Mouse (Mus musculus) stomach, embryonic 16.5 days (tissue): ENCODE data around the gene Fkbp5. TPM values are rescaled to one million over a fixed set of nuclear protein-coding genes. Genes with fewer than 3 reads are reported as not detected.
"Not testable (repeated sequence)": the region's sequence is repeated elsewhere in the genome, so short reads cannot be mapped to it uniquely, and the experiment has no call there.

ENCODE experiments used
- ATAC-seq: fragments of 200-750 bp; cut with Nextera tagmentation; 2 replicates; pipeline ENCODE4 v1.8.0; 2017; ENCODE audit warnings: moderate number of reproducible peaks, moderate TSS enrichment; ENCODE audit not compliant: insufficient read depth, low FRiP score
- H3K27ac ChIP-seq: fragments of 300-500 bp; sonication (generic); 2 replicates; pipeline ENCODE4 v1.5.1; 2014; ENCODE audit warnings: low read length
- H3K27me3 ChIP-seq: fragments of 300-500 bp; sonication (generic); 2 replicates; pipeline ENCODE4 v1.6.1; 2014; ENCODE audit warnings: low read length, control low read depth, mixed read lengths; ENCODE audit not compliant: control insufficient read depth, insufficient read depth
- H3K36me3 ChIP-seq: fragments of 300-500 bp; sonication (generic); 2 replicates; pipeline ENCODE4 v1.6.1; 2014; ENCODE audit warnings: low read length; ENCODE audit not compliant: control insufficient read depth, insufficient read depth
- H3K4me1 ChIP-seq: fragments of 300-500 bp; sonication (generic); 2 replicates; pipeline ENCODE4 v1.6.1; 2014; ENCODE audit warnings: low read length, control low read depth, mixed read lengths; ENCODE audit not compliant: control insufficient read depth, insufficient read depth
- H3K4me2 ChIP-seq: fragments of 300-500 bp; sonication (generic); 2 replicates; pipeline ENCODE4 v1.6.1; 2014; ENCODE audit warnings: low read depth, low read length, mixed read lengths
- H3K4me3 ChIP-seq: fragments of 300-500 bp; sonication (generic); replicated peaks from 2 replicates; pipeline ENCODE4 v1.5.1; 2014; ENCODE audit warnings: mild to moderate bottlenecking, low read length
- H3K9ac ChIP-seq: fragments of 300-500 bp; sonication (generic); 2 replicates; pipeline ENCODE4 v1.6.1; 2014; ENCODE audit warnings: low read length
- H3K9me3 ChIP-seq: fragments of 300-500 bp; sonication (generic); replicated peaks from 2 replicates; pipeline ENCODE4 v1.6.1; 2016; ENCODE audit warnings: low read length, control low read depth; ENCODE audit not compliant: control insufficient read depth
- WGBS: fragments of 180-500 bp; shearing (Covaris S2); extraction: QIAGEN DNeasy Blood & Tissue Kit; methylation state at CpG from one replicate; pipeline ENCODE4 v1.1.7; 2014; 5-methylcytosine and 5-hydroxymethylcytosine counted together
- polyA plus RNA-seq: library from polyadenylated mRNA; unstranded; fragments of >200 nt; fragmentation: Nextera tagmentation; extraction: Ambion mirVana; gene quantifications from 2 replicates; pipeline ENCODE4 v1.2.1, GENCODE M21; 2015

Fkbp5 gene
- polyA plus RNA-seq, 1 experiment from 2014 or later: 27.1 TPM

- H3K4me2 ChIP-seq: no peak overlapping the region
- no peak overlapping the region for H3K4me3 ChIP-seq
- ATAC-seq: no peak
- no peak overlapping the region for H3K27ac ChIP-seq
- peaks cover 16% of the 10 kb centered on the region for H3K4me1 ChIP-seq
- no peak overlapping the region for H3K9ac ChIP-seq
- no peaks in the 10 kb centered on the region for H3K36me3 ChIP-seq
- no peaks in the 10 kb centered on the region for H3K9me3 ChIP-seq
- no peaks in the 10 kb centered on the region for H3K27me3 ChIP-seq
- 66% methylated on average over 5 of the region's 5 CpGs for WGBS
These were observed 102.1 kb downstream of the Fkbp5 start for GRCm38 (mm10) chr17:28415271-28415670.

- Histone ChIP-seq H3K27me3 (no peaks in the 10 kb centered on the region), H3K4me3 (no peak overlapping the region), H3K4me1 (0 out of 2 replicates have a peak, but pooled peaks cover 6% of the 10 kb centered on the region), H3K36me3 (no peaks in the 10 kb centered on the region), H3K9me3 (no peaks in the 10 kb centered on the region), H3K4me2 (no peak overlapping the region), H3K27ac (no peak overlapping the region; the same call in 1 of the 2 replicates), H3K9ac (no peak overlapping the region)
- ATAC-seq: no peak
- 72% methylated on average over 10 of the region's 10 CpGs for WGBS
These were observed 105.9 kb downstream of the Fkbp5 start for GRCm38 (mm10) chr17:28411381-28411960.

- Histone ChIP-seq H3K9ac (peak overlapping the region; percentile 26; the same call in 1 of the 2 replicates), H3K27me3 (no peaks in the 10 kb centered on the region), H3K27ac (no peak overlapping the region), H3K4me1 (0 out of 2 replicates have a peak, but pooled peaks cover 6% of the 10 kb centered on the region), H3K9me3 (no peaks in the 10 kb centered on the region), H3K4me2 (no peak overlapping the region), H3K4me3 (no peak overlapping the region), H3K36me3 (no peaks in the 10 kb centered on the region)
- ATAC-seq: no peak
- WGBS: 79% methylated on average over 4 of the region's 4 CpGs
These were observed 106.6 kb downstream of the Fkbp5 start for GRCm38 (mm10) chr17:28410731-28411130.

- 66% methylated on average over 5 of the region's 5 CpGs for WGBS
- ATAC-seq: no peak
- Histone ChIP-seq H3K27me3 (no peaks in the 10 kb centered on the region), H3K9ac (no peak overlapping the region), H3K27ac (no peak overlapping the region), H3K4me1 (0 out of 2 replicates have a peak, but pooled peaks cover 6% of the 10 kb centered on the region), H3K9me3 (no peaks in the 10 kb centered on the region), H3K36me3 (no peaks in the 10 kb centered on the region), H3K4me3 (no peak overlapping the region), H3K4me2 (no peak overlapping the region)
These were observed 108.9 kb downstream of the Fkbp5 start for GRCm38 (mm10) chr17:28408251-28408918.

GRCm38 (mm10) chr17:28407418-28408250, 109.7 kb downstream of the Fkbp5 start:
- Histone ChIP-seq H3K27ac (peak overlapping the region; percentile 38; the same call in 1 of the 2 replicates), H3K4me1 (0 out of 2 replicates have a peak, but pooled peaks cover 6% of the 10 kb centered on the region), H3K27me3 (no peaks in the 10 kb centered on the region), H3K9me3 (no peaks in the 10 kb centered on the region), H3K4me3 (no peak overlapping the region), H3K9ac (no peak overlapping the region), H3K36me3 (no peaks in the 10 kb centered on the region), H3K4me2 (0 out of 2 replicates have a peak overlapping the region, but pooled peaks have one; percentile 5)
- ATAC-seq: peak; percentile 84
- WGBS: 33% methylated on average over 15 of the region's 15 CpGs

- no peaks in the 10 kb centered on the region for H3K9me3 ChIP-seq
- H3K27me3 ChIP-seq: no peaks in the 10 kb centered on the region
- no peaks in the 10 kb centered on the region for H3K36me3 ChIP-seq
- no peak overlapping the region for H3K9ac ChIP-seq
- no peak overlapping the region for H3K4me2 ChIP-seq
- 82% methylated on average over 7 of the region's 7 CpGs for WGBS
- H3K4me1 ChIP-seq: 0 out of 2 replicates have a peak, but pooled peaks cover 4% of the 10 kb centered on the region
- H3K4me3 ChIP-seq: no peak overlapping the region
- ATAC-seq: no peak
- no peak overlapping the region for H3K27ac ChIP-seq
These were observed 110.9 kb downstream of the Fkbp5 start for GRCm38 (mm10) chr17:28406471-28406870.

- not testable (repeated sequence) for H3K27me3 ChIP-seq, H3K4me1 ChIP-seq, H3K36me3 ChIP-seq, H3K4me3 ChIP-seq, H3K27ac ChIP-seq, H3K9me3 ChIP-seq, H3K4me2 ChIP-seq, H3K9ac ChIP-seq, ATAC-seq
- 92% methylated on average over 2 of the region's 2 CpGs for WGBS
These were observed 112.6 kb downstream of the Fkbp5 start for GRCm38 (mm10) chr17:28404745-28405144.

GRCm38 (mm10) chr17:28404301-28404700, 113.0 kb downstream of the Fkbp5 start:
- no peak overlapping the region for H3K4me3 ChIP-seq
- WGBS: 94% methylated on average over 11 of the region's 11 CpGs
- no peak overlapping the region for H3K4me2 ChIP-seq
- no peaks in the 10 kb centered on the region for H3K27me3 ChIP-seq
- H3K9ac ChIP-seq: no peak overlapping the region
- no peak overlapping the region for H3K27ac ChIP-seq
- H3K36me3 ChIP-seq: no peaks in the 10 kb centered on the region
- H3K9me3 ChIP-seq: no peaks in the 10 kb centered on the region
- no peak for ATAC-seq
- 0 out of 2 replicates have a peak, but pooled peaks cover 4% of the 10 kb centered on the region for H3K4me1 ChIP-seq

GRCm38 (mm10) chr17:28394994-28395393, 122.3 kb downstream of the Fkbp5 start:
- H3K36me3 ChIP-seq: peaks cover 8% of the 10 kb centered on the region; the same call in 1 of the 2 replicates
- H3K4me1 ChIP-seq: peaks cover 4% of the 10 kb centered on the region; the same call in 1 of the 2 replicates
- H3K9me3 ChIP-seq: no peaks in the 10 kb centered on the region
- no peak overlapping the region for H3K27ac ChIP-seq
- 76% methylated on average over 7 of the region's 7 CpGs for WGBS
- no peak overlapping the region for H3K4me3 ChIP-seq
- no peak for ATAC-seq
- H3K4me2 ChIP-seq: no peak overlapping the region
- no peak overlapping the region for H3K9ac ChIP-seq
- H3K27me3 ChIP-seq: no peaks in the 10 kb centered on the region
